Mouse (Mus musculus) ES-Bruce4 (cell line): ENCODE measurements at regions not wholly inside any gene's neighbourhood (a gene's known extent, or its start where the extent isn't known, plus 50 kb on each side); places are given as distances from the start of the nearest gene placed in this dataset.
"Not testable (repeated sequence)": the region's sequence is repeated elsewhere in the genome, so short reads cannot be mapped to it uniquely, and the experiment has no call there.

Source experiments
- H3K27ac ChIP-seq: 2 replicates; pipeline ENCODE4 v1.5.1; 2012; ENCODE audit warnings: low read length, inconsistent platforms; ENCODE audit not compliant: insufficient read depth
- H3K27me3 ChIP-seq: 2 replicates; pipeline ENCODE4 v1.6.1; 2012; ENCODE audit warnings: mild to moderate bottlenecking, low read length, inconsistent platforms; ENCODE audit not compliant: control insufficient read depth, poor library complexity, insufficient read depth, severe bottlenecking
- H3K36me3 ChIP-seq: 2 replicates; pipeline ENCODE4 v1.6.1; 2012; ENCODE audit warnings: inconsistent platforms, mild to moderate bottlenecking, low read length, moderate library complexity; ENCODE audit not compliant: control insufficient read depth, poor library complexity, insufficient read depth, severe bottlenecking
- H3K4me1 ChIP-seq: one replicate; pipeline ENCODE4 v1.8.1; 2011; ENCODE audit warnings: low read length; ENCODE audit not compliant: control insufficient read depth, insufficient read depth
- H3K4me3 ChIP-seq: 2 replicates; pipeline ENCODE4 v1.5.1; 2011; ENCODE audit warnings: low read depth, mild to moderate bottlenecking, low read length
- H3K9ac ChIP-seq: 2 replicates; pipeline ENCODE4 v1.6.1; 2012; ENCODE audit warnings: low read depth, mild to moderate bottlenecking, inconsistent platforms; ENCODE audit not compliant: poor library complexity, severe bottlenecking
- H3K9me3 ChIP-seq: replicated peaks from 2 replicates; pipeline ENCODE4 v1.6.1; 2012; ENCODE audit warnings: mild to moderate bottlenecking, low read length, inconsistent platforms; ENCODE audit not compliant: control insufficient read depth, poor library complexity, insufficient read depth, severe bottlenecking
- CTCF ChIP-seq: IDR thresholded peaks from one replicate; pipeline ENCODE4 v1.8.1; 2011; ENCODE audit warnings: low read depth, low read length
- EP300 ChIP-seq: IDR thresholded peaks from 2 replicates; pipeline ENCODE4 v1.6.1; 2011; ENCODE audit warnings: low read depth, low read length; ENCODE audit not compliant: insufficient read depth
- POLR2A ChIP-seq: IDR thresholded peaks from one replicate; pipeline ENCODE4 v1.8.1; 2011; ENCODE audit warnings: low read length; ENCODE audit not compliant: insufficient read depth

- no peaks in the 10 kb centered on the region for H3K9me3 ChIP-seq
- H3K27me3 ChIP-seq = no peaks in the 10 kb centered on the region
- no peak overlapping the region for H3K9ac ChIP-seq
- no peaks in the 10 kb centered on the region for H3K4me1 ChIP-seq
- H3K27ac ChIP-seq = no peak overlapping the region
- TF ChIP-seq EP300 (no peak), POLR2A (no peak)
- H3K36me3 ChIP-seq = no peaks in the 10 kb centered on the region
- no peak overlapping the region for H3K4me3 ChIP-seq
Measured at GRCm38 (mm10) chr5:75403531-75403930, 171.2 kb upstream of the Kit start.

- H3K27me3 ChIP-seq = no peaks in the 10 kb centered on the region
- H3K9me3 ChIP-seq = no peaks in the 10 kb centered on the region
- no peak overlapping the region for H3K4me3 ChIP-seq
- H3K27ac ChIP-seq = no peak overlapping the region
- H3K36me3 ChIP-seq = no peaks in the 10 kb centered on the region
- no peak overlapping the region for H3K9ac ChIP-seq
- TF ChIP-seq CTCF (no peak), EP300 (no peak), POLR2A (no peak)
- H3K4me1 ChIP-seq = no peaks in the 10 kb centered on the region
Measured at GRCm38 (mm10) chr5:75404601-75405285, 170.0 kb upstream of the Kit start.

GRCm38 (mm10) chr5:75405496-75405895 is 169.2 kb upstream of the Kit start:
- Histone ChIP-seq H3K27ac (no peak overlapping the region), H3K9ac (no peak overlapping the region), H3K9me3 (no peaks in the 10 kb centered on the region), H3K4me1 (no peaks in the 10 kb centered on the region), H3K27me3 (no peaks in the 10 kb centered on the region), H3K36me3 (no peaks in the 10 kb centered on the region), H3K4me3 (no peak overlapping the region)
- no peak for TF ChIP-seq POLR2A
- no peak for TF ChIP-seq EP300
- no peak for TF ChIP-seq CTCF

GRCm38 (mm10) chr5:75407686-75408085 is 167.0 kb upstream of the Kit start:
- Histone ChIP-seq H3K4me3 (no peak overlapping the region), H3K4me1 (no peaks in the 10 kb centered on the region), H3K36me3 (no peaks in the 10 kb centered on the region), H3K9me3 (no peaks in the 10 kb centered on the region), H3K27ac (no peak overlapping the region), H3K9ac (no peak overlapping the region), H3K27me3 (no peaks in the 10 kb centered on the region)
- TF ChIP-seq CTCF (no peak), EP300 (no peak), POLR2A (no peak)

- Histone ChIP-seq H3K36me3 (no peaks in the 10 kb centered on the region), H3K4me1 (no peaks in the 10 kb centered on the region), H3K27ac (no peak overlapping the region), H3K4me3 (no peak overlapping the region), H3K27me3 (no peaks in the 10 kb centered on the region), H3K9ac (no peak overlapping the region), H3K9me3 (no peaks in the 10 kb centered on the region)
- TF ChIP-seq EP300 (no peak), POLR2A (no peak)
Measured at GRCm38 (mm10) chr5:75410240-75411186, 164.2 kb upstream of the Kit start.

- H3K4me3 ChIP-seq, H3K9ac ChIP-seq, H3K9me3 ChIP-seq, H3K27me3 ChIP-seq, H3K4me1 ChIP-seq, H3K27ac ChIP-seq, H3K36me3 ChIP-seq: not testable (repeated sequence)
Measured at GRCm38 (mm10) chr5:75419282-75419681, 155.4 kb upstream of the Kit start.
